Mouse (Mus musculus) megakaryocyte progenitor cell, adult 5-6 weeks (primary cell): Measurements from ENCODE around the gene 1810013L24Rik. TPM values are rescaled to one million over a fixed set of nuclear protein-coding genes. Genes with fewer than 3 reads are reported as not detected.
A peak's percentile ranks its signal among the peaks of the same experiment; 100 is the strongest.

ENCODE experiments used
- ATAC-seq: replicated peaks from 2 replicates; pipeline ENCODE4 v1.8.0; 2016; ENCODE audit warnings: mild to moderate bottlenecking, moderate TSS enrichment, inconsistent platforms; ENCODE audit not compliant: poor library complexity
- total RNA-seq, 2 experiments: library from RNA; stranded (forward) in 1 of 2; stranded (reverse) in 1 of 2; fragments of 157-497, 149-512 nt in 1 of 2; fragments of 200-1000 nt in 1 of 2; gene quantifications; 2 replicates each; pipeline versions ENCODE4 v1.2.3 to v1.2.4; 2015 to 2017

1810013L24Rik gene
- total RNA-seq, 2 experiments from 2014 or later, result 34.7 to 42.4 TPM

GRCm38 (mm10) chr16:8831241-8831640 lies 1.3 kb downstream of the 1810013L24Rik start:
- ATAC-seq, result no peak

GRCm38 (mm10) chr16:8836876-8837275 lies 7.0 kb downstream of the 1810013L24Rik start:
- no peak for ATAC-seq

GRCm38 (mm10) chr16:8837595-8837994 lies 7.7 kb downstream of the 1810013L24Rik start:
- no peak for ATAC-seq

GRCm38 (mm10) chr16:8838921-8839320 lies 9.0 kb downstream of the 1810013L24Rik start:
- no peak for ATAC-seq

GRCm38 (mm10) chr16:8840557-8840956 lies 10.7 kb downstream of the 1810013L24Rik start:
- no peak for ATAC-seq

GRCm38 (mm10) chr16:8842962-8843361 lies 13.1 kb downstream of the 1810013L24Rik start:
- no peak for ATAC-seq

GRCm38 (mm10) chr16:8843580-8844175 lies 13.8 kb downstream of the 1810013L24Rik start:
- no peak for ATAC-seq

GRCm38 (mm10) chr16:8845986-8846385 lies 16.1 kb downstream of the 1810013L24Rik start:
- ATAC-seq, result no peak

GRCm38 (mm10) chr16:8848309-8849068 lies 18.6 kb downstream of the 1810013L24Rik start:
- ATAC-seq, result no peak

- ATAC-seq, result no peak
These were observed 20.0 kb downstream of the 1810013L24Rik start for GRCm38 (mm10) chr16:8849929-8850328.

- ATAC-seq, result no peak
These were observed 25.2 kb downstream of the 1810013L24Rik start for GRCm38 (mm10) chr16:8855143-8855542.

GRCm38 (mm10) chr16:8856820-8857219 lies 26.9 kb downstream of the 1810013L24Rik start:
- ATAC-seq, result no peak

GRCm38 (mm10) chr16:8862336-8862987 lies 32.6 kb downstream of the 1810013L24Rik start:
- ATAC-seq, result peak; percentile 95

- ATAC-seq, result no peak
These were observed 34.3 kb downstream of the 1810013L24Rik start for GRCm38 (mm10) chr16:8864223-8864631.

- ATAC-seq, result no peak
These were observed 37.6 kb downstream of the 1810013L24Rik start for GRCm38 (mm10) chr16:8867406-8867955.

- ATAC-seq, result no peak
These were observed 38.6 kb downstream of the 1810013L24Rik start for GRCm38 (mm10) chr16:8868506-8868905.

GRCm38 (mm10) chr16:8869715-8870114 lies 39.8 kb downstream of the 1810013L24Rik start:
- peak; percentile 97 for ATAC-seq

GRCm38 (mm10) chr16:8871376-8871775 lies 41.5 kb downstream of the 1810013L24Rik start:
- ATAC-seq, result no peak

GRCm38 (mm10) chr16:8872019-8872418 lies 42.1 kb downstream of the 1810013L24Rik start:
- peak; percentile 55; the same call in 1 of the 2 replicates for ATAC-seq

- no peak for ATAC-seq
These were observed 42.6 kb downstream of the 1810013L24Rik start for GRCm38 (mm10) chr16:8872486-8872885.

- no peak for ATAC-seq
These were observed 50.2 kb downstream of the 1810013L24Rik start for GRCm38 (mm10) chr16:8880076-8880475.
